Mouse (Mus musculus): ENCODE data around the gene Cd40.

Gene Cd40

DNA sequence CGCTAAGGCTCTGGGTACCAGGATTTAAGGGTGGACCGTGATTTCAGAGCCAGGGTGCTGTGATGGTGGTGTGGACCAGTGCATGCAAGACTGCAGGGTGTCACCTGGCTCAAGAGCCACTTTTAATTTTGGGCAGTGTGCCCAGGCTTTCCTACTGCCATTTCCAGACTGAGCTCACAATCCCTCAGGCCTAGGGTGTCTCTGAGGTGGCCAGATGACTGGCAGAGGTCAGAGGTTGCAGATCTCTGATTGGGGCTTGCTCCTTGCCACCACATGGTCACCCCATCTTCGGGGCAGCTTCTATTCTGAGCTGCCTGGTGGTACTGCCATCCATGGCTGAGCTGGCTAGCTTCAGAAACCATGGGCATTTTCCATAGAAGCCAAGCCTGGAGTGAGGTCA is 43.4 kb downstream of the Cd40 start:
- in situ Hi-C loops (cut with MboI; ENCODE audit: low sequenced_read_pairs), result no loop called here

DNA sequence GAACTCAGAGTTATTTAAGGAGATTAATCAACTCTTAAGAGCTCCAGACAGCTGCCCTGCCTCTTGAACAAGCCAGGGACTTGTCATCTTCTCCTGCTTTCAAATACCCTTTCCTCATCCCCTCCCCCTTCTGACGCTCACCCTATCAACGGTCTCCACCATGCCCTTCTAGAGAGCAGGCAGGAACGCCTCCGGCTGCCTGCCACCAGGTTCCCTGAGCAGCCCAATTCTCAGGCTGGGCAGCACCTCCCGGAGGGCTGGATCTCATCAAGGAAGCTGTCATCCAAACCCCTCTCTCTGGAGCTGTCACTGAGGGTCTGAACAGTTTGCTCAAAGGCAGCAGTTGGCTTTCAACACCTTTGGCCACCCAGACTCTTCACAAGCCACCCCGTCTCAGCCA is 45.3 kb downstream of the Cd40 start:
- in situ Hi-C loops (cut with MboI; ENCODE audit: low sequenced_read_pairs), result no loop called here

DNA sequence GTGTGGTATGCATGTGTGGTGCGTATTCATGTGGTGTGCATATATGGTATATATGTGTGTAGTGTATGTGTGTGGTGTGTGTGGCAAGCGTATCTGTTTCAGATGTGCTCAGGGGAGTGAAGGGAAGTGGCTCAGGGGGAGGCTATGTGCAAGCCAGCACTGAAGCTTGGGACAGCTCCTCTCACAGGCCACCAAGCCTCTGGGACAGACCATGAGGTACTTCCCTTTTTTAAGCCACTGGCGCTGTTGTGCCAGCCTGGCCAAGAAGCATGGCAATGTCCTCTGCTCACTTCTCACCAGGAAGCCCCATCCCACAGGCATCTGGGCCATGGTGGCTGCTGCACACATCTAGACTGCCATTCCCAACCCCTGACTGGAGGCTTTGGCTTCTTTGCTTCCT is 47.5 kb downstream of the Cd40 start:
- in situ Hi-C loops (cut with MboI; ENCODE audit: low sequenced_read_pairs), result no loop called here

DNA sequence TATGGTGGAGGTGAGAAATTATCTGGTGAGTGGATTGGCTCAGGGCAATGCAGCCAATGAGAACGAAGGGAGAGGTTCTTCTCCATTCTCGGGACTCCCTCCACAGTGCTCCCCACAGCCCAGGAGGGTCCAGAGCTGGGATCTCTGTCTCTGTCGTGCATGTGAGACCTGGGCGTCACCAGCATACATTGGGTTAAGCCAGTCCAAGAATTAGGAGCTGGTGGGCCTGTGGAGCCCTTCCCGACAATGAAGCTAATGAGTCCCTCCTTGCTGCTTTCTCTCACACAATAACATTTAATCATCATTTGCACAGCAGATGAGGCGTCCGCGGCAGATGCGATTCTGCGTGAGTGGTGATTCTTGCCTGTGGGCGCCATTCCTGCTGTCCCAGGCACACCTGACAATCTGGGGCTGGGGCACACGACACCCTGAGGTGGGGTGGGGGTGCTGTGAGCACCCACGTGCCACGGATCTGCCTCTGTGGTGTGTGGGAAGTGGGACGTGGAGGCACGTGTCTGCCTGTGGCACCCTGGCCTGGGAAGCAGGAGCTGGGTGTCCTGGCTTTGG is 50.2 kb downstream of the Cd40 start:
- in situ Hi-C loops (cut with MboI; ENCODE audit: low sequenced_read_pairs), result no loop called here

DNA sequence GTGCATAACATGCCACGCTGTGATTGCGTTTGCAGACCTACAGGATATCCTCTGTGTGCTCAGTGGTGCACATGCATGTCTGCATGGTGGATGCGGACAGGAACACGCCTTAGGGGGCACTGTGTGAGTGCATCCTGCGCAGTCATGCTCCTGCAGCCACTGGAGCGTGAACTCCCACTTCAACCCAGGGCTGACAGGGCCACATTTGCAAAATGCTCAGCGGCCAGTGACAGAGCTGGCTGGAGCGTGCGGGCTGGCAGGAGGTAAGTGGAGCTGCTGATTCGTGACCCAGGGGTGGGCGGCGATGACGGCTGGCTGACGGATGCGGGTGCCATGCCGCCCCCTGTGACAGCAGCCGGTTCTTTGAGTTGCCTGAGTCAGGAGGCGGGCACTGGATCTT is 51.2 kb downstream of the Cd40 start:
- in situ Hi-C loops (cut with MboI; ENCODE audit: low sequenced_read_pairs), result no loop called here

DNA sequence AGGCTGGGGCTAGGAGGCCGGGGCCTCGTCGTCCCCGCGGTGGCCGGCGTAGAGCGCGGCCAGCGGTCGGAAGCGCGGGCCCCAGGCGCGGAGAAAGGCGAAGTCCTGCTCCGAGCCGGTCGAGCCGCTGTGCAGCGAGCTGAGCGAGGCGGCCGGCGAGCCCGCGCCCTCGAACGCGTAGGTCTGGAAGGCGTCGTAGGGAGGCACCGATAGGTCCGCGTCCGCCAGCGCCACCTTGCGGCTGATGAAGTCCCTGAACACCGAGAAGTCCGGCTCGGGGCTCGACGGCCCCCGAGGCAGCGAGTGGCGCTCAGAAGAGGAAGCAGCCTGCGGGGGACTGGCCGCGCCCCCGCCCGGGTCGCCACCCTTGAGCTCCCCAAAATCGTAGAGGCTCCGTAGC is 56.7 kb downstream of the Cd40 start:
- in situ Hi-C loops (cut with MboI; ENCODE audit: low sequenced_read_pairs), result no loop called here

DNA sequence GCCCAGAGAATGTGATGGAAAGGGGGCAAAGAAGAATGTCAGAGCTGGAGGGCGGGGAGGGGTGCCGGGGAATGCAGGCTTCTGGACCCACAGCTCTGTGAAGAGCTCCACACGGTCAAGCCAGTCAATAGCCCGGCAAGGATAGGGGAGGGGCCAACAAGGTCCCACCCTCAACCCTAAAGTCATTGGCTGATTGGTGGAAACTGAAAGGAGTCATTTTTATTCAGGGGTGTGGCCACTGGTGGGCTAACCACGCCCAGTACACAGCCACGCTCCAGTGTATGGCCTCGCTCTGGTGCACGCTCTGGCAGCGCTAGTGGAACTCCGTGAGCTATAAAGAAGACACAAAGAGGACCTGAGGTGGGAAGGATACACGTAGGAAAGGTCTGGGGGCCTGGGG is 58.3 kb downstream of the Cd40 start:
- in situ Hi-C loops (cut with MboI; ENCODE audit: low sequenced_read_pairs), result no loop called here

DNA sequence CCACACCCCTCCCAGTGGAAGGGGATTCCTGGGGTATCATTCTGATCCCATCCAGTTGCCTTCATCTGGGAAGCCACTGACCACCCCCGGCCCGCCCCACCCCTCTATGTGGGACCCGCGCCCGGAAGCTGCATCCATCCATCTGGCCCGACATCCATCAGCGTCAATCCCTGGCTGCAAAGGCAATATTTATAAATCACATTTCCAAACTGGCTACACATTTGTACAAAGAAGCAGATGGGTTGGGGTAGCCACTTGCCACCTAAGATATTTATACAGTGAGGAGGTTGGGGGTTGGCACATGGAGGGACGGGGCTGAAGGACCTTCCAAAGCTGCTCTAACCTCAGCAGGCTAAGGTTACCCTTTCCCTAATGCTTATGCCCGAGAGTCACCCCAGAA is 65.3 kb downstream of the Cd40 start:
- in situ Hi-C loops (cut with MboI; ENCODE audit: low sequenced_read_pairs), result no loop called here

DNA sequence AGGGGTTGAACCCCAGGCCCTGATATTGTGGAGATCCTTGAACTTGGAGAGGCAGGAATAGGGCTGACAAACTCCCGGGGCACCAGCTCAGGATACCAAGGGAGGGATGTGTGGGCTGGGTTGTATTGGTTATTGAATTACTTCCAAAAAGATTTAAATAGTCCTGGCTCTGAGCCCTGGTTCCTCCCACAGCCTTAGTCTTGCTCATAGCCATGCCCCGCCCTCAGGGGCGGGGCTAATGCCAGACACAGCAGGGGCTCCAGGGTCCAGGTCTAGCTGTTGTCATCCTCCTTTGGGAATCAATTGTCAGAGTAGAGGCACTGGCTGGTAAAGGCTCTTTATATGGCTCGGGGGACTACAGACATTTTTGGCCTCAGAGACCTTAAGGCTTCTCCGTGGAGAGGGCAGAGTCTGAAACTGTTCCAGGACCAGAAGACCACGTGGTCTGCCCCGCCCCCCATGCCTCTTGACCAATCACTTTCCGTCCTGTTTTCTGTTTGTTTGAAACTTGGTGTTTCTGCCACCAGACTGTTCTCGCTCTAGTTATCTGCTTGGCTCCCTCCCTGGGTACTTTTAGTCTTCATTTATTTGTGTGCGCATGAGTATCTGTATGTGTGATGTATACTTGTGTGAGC is 65.9 kb downstream of the Cd40 start:
- in situ Hi-C loops (cut with MboI; ENCODE audit: low sequenced_read_pairs), result no loop called here
